Mouse (Mus musculus) heart, embryonic 11.5 days (tissue): ENCODE data around the gene Knl1. TPM values are rescaled to one million over a fixed set of nuclear protein-coding genes. Genes with fewer than 3 reads are reported as not detected.

ENCODE experiments used
- ATAC-seq: fragments of 200-750 bp; cut with Nextera tagmentation; replicated peaks from 2 replicates; pipeline ENCODE4 v1.8.0; 2017; ENCODE audit warnings: moderate library complexity; ENCODE audit not compliant: insufficient number of reproducible peaks, low FRiP score, low TSS enrichment
- H3K27ac ChIP-seq: fragments of 300-500 bp; sonication (generic); 2 replicates; pipeline ENCODE4 v1.5.1; 2014; ENCODE audit warnings: mild to moderate bottlenecking, low read depth, low read length
- H3K27me3 ChIP-seq: fragments of 300-500 bp; sonication (generic); 2 replicates; pipeline ENCODE4 v1.6.1; 2014; ENCODE audit warnings: mild to moderate bottlenecking, low read length, mixed read lengths; ENCODE audit not compliant: control insufficient read depth, insufficient read depth
- H3K36me3 ChIP-seq: fragments of 300-500 bp; sonication (generic); 2 replicates; pipeline ENCODE4 v1.6.1; 2014; ENCODE audit warnings: mild to moderate bottlenecking, low read length, moderate library complexity, mixed read lengths; ENCODE audit not compliant: control insufficient read depth, insufficient read depth
- H3K4me1 ChIP-seq: fragments of 300-500 bp; sonication (generic); 2 replicates; pipeline ENCODE4 v1.6.1; 2014; ENCODE audit warnings: low read length; ENCODE audit not compliant: control insufficient read depth, insufficient read depth
- H3K4me2 ChIP-seq: fragments of 300-500 bp; sonication (generic); 2 replicates; pipeline ENCODE4 v1.6.1; 2014; ENCODE audit warnings: mild to moderate bottlenecking, moderate library complexity
- H3K4me3 ChIP-seq: fragments of 300-500 bp; sonication (generic); 2 replicates; pipeline ENCODE4 v1.5.1; 2014; ENCODE audit warnings: low read depth, low read length
- H3K9ac ChIP-seq: fragments of 300-500 bp; sonication (generic); 2 replicates; pipeline ENCODE4 v1.6.1; 2014; ENCODE audit warnings: mild to moderate bottlenecking, low read depth, low read length, moderate library complexity
- H3K9me3 ChIP-seq: fragments of 300-500 bp; sonication (generic); replicated peaks from 2 replicates; pipeline ENCODE4 v1.6.1; 2016; ENCODE audit warnings: low read length; ENCODE audit not compliant: control insufficient read depth
- WGBS: fragments of 180-500 bp; shearing (Covaris S2); extraction: QIAGEN DNeasy Blood & Tissue Kit; methylation state at CpG from one replicate; pipeline ENCODE4 v1.1.7; 2014; ENCODE audit not compliant: insufficient replicate concordance; 5-methylcytosine and 5-hydroxymethylcytosine counted together
- polyA plus RNA-seq: library from polyadenylated mRNA; unstranded; fragments of >200 nt; fragmentation: Nextera tagmentation; extraction: Ambion mirVana; gene quantifications from 2 replicates; pipeline ENCODE4 v1.2.1, GENCODE M21; 2014

Knl1 gene
- polyA plus RNA-seq, 1 experiment from 2014 or later = 30.9 TPM

GRCm38 (mm10) chr2:119113121-119113925 lies 66.4 kb downstream of the Knl1 start:
- Histone ChIP-seq H3K4me1 (peaks cover 5% of the 10 kb centered on the region), H3K4me2 (peak overlapping the region; percentile 80), H3K4me3 (peak overlapping the region; percentile 70), H3K9ac (peak overlapping the region; percentile 81), H3K27me3 (no peaks in the 10 kb centered on the region), H3K9me3 (no peaks in the 10 kb centered on the region), H3K36me3 (no peaks in the 10 kb centered on the region), H3K27ac (peak overlapping the region; percentile 80; the same call in 1 of the 2 replicates)
- ATAC-seq = no peak
- WGBS = 13% methylated on average over 20 of the region's 20 CpGs

GRCm38 (mm10) chr2:119136346-119136898 lies 89.5 kb downstream of the Knl1 start:
- no peaks in the 10 kb centered on the region for H3K27me3 ChIP-seq
- no peaks in the 10 kb centered on the region for H3K9me3 ChIP-seq
- H3K4me2 ChIP-seq = no peak overlapping the region
- peaks cover 21% of the 10 kb centered on the region for H3K36me3 ChIP-seq
- no peak overlapping the region for H3K4me3 ChIP-seq
- H3K9ac ChIP-seq = 0 out of 2 replicates have a peak overlapping the region, but pooled peaks have one; percentile 28
- WGBS = 24% methylated on average over 5 of the region's 5 CpGs
- peak; percentile 46; the same call in 1 of the 2 replicates for ATAC-seq
- peak overlapping the region; percentile 35; the same call in 1 of the 2 replicates for H3K27ac ChIP-seq
- no peaks in the 10 kb centered on the region for H3K4me1 ChIP-seq

GRCm38 (mm10) chr2:119145199-119145598 lies 98.3 kb downstream of the Knl1 start:
- Histone ChIP-seq H3K4me2 (no peak overlapping the region), H3K9me3 (peaks cover 2% of the 10 kb centered on the region), H3K27me3 (no peaks in the 10 kb centered on the region), H3K4me1 (no peaks in the 10 kb centered on the region), H3K27ac (no peak overlapping the region), H3K9ac (no peak overlapping the region), H3K36me3 (peaks cover 35% of the 10 kb centered on the region), H3K4me3 (no peak overlapping the region)
- no peak for ATAC-seq
- WGBS = 85% methylated on average over 2 of the region's 2 CpGs

- Histone ChIP-seq H3K4me1 (no peaks in the 10 kb centered on the region), H3K9me3 (peaks cover 2% of the 10 kb centered on the region), H3K27ac (no peak overlapping the region), H3K4me3 (no peak overlapping the region), H3K9ac (no peak overlapping the region), H3K27me3 (no peaks in the 10 kb centered on the region), H3K36me3 (peaks cover 35% of the 10 kb centered on the region), H3K4me2 (no peak overlapping the region)
- WGBS = 83% methylated on average over 6 of the region's 6 CpGs
- ATAC-seq = no peak
Observed at GRCm38 (mm10) chr2:119146435-119146834, 99.5 kb downstream of the Knl1 start.

DNA sequence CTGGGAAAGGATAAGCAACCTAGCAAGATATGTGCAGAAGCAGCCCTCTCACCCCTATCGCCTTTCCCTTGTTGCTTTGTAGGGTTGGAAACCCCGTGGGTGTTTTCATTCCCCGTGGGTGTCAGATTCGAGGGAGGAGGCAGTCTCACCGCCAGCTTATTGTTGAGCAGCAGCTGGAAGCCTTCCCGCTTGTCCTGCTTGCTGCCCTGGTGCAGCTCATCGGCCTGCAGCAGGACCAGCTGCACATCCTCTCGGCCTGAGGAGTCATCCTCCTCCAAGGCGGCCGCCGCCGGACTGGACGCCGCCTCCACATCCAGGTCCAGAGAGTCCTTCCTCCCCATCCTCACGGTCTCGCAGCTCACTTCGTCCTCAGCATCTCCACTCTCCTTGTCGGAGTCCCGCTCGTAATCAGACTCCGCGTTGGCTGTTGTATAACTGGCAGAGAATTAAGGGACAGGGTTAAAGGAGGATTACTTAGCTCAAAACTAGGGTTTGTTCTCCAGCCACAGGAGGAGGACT lies 100.3 kb downstream of the Knl1 start:
- Histone ChIP-seq H3K9ac (no peak overlapping the region), H3K36me3 (peaks cover 36% of the 10 kb centered on the region), H3K27me3 (no peaks in the 10 kb centered on the region), H3K4me3 (no peak overlapping the region), H3K4me2 (no peak overlapping the region), H3K27ac (no peak overlapping the region), H3K9me3 (peaks cover 2% of the 10 kb centered on the region), H3K4me1 (no peaks in the 10 kb centered on the region)
- 80% methylated on average over 22 of the region's 22 CpGs for WGBS
- no peak for ATAC-seq

DNA sequence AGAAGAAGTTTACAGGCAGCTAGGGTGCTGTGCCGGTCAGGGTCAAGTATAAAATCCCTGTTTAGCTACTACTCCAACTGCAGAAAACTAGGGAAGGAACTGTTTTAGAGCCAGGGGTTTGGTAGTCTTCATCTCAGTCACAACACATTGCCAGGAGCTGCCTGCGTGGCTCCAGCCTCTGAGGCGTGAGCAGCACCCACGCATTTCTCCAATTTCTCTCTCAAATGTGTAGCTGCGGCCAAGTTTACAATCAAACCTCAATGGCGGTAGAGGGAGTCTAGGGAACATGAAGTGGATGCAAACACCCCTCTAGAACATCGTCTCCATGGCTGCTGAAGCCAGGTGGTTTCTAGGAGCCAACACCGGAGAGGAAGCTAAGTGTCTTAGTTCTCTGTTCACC lies 100.9 kb downstream of the Knl1 start:
- Histone ChIP-seq H3K9ac (no peak overlapping the region), H3K4me2 (no peak overlapping the region), H3K36me3 (peaks cover 32% of the 10 kb centered on the region), H3K9me3 (peaks cover 2% of the 10 kb centered on the region), H3K27ac (no peak overlapping the region), H3K27me3 (no peaks in the 10 kb centered on the region), H3K4me1 (no peaks in the 10 kb centered on the region), H3K4me3 (no peak overlapping the region)
- no peak for ATAC-seq
- 94% methylated on average over 8 of the region's 8 CpGs for WGBS

DNA sequence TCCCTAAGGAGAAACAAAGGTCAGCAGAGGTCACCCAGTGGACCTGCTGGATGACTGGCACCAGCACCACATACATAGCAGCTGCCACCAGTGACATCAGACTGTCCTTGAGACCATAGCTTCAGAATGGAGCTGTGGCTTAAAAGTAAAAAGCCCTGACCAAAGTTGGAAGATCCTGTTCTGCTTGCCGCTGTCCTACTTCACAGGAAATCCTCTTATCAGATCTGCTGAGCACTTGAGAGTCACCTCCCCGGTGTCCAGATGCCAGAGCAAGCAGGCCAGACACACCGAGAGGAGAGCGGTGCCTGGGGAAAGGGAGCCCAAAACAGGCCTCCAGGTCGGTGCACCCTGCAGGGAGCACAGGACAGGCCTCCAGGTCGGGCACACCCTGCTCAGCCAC lies 105.3 kb downstream of the Knl1 start:
- Histone ChIP-seq H3K9me3 (no peaks in the 10 kb centered on the region), H3K4me3 (no peak overlapping the region), H3K36me3 (peaks cover 13% of the 10 kb centered on the region), H3K4me1 (peaks cover 8% of the 10 kb centered on the region), H3K27me3 (no peaks in the 10 kb centered on the region), H3K9ac (no peak overlapping the region), H3K27ac (no peak overlapping the region), H3K4me2 (no peak overlapping the region)
- 46% methylated on average over 6 of the region's 6 CpGs for WGBS
- ATAC-seq = no peak

- ATAC-seq = peak; percentile 57; the same call in 1 of the 2 replicates
- Histone ChIP-seq H3K36me3 (peaks cover 4% of the 10 kb centered on the region; the same call in 1 of the 2 replicates), H3K4me2 (peak overlapping the region; percentile 93), H3K4me1 (peaks cover 8% of the 10 kb centered on the region), H3K9ac (no peak overlapping the region), H3K4me3 (no peak overlapping the region), H3K27ac (peak overlapping the region; percentile 75), H3K9me3 (no peaks in the 10 kb centered on the region), H3K27me3 (no peaks in the 10 kb centered on the region)
- 80% methylated on average over 2 of the region's 2 CpGs for WGBS
Observed at GRCm38 (mm10) chr2:119154683-119155082, 107.8 kb downstream of the Knl1 start.
